Mouse (Mus musculus) myocyte (in vitro differentiated cells): ENCODE measurements around the gene Tjp2. TPM values are rescaled to one million over a fixed set of nuclear protein-coding genes. Genes with fewer than 3 reads are reported as not detected.

ENCODE experiments used
- H3K27me3 ChIP-seq: one replicate; pipeline ENCODE4 v1.6.1; 2011; ENCODE audit not compliant: control insufficient read depth, insufficient read depth, insufficient read length
- H3K36me3 ChIP-seq: one replicate; pipeline ENCODE4 v1.6.1; 2011; ENCODE audit not compliant: control insufficient read depth, insufficient read depth
- H3K4me2 ChIP-seq: one replicate; pipeline ENCODE4 v1.6.1; 2011; ENCODE audit warnings: low read depth, control low read depth
- H3K4me3 ChIP-seq: one replicate; pipeline ENCODE4 v1.5.1; 2011; ENCODE audit warnings: mild to moderate bottlenecking, control low read depth, moderate library complexity
- H3K79me2 ChIP-seq: one replicate; pipeline ENCODE4 v1.6.1; 2011; ENCODE audit not compliant: control insufficient read depth, insufficient read depth
- H3ac ChIP-seq: one replicate; pipeline ENCODE4 v1.6.1; 2011; ENCODE audit not compliant: control insufficient read depth, insufficient read length
- CEBPB ChIP-seq: IDR thresholded peaks from 2 replicates; pipeline ENCODE4 v1.6.1; 2011; ENCODE audit warnings: mild to moderate bottlenecking, moderate library complexity; ENCODE audit not compliant: poor library complexity, insufficient read depth, severe bottlenecking
- E2F4 ChIP-seq: IDR thresholded peaks from one replicate; pipeline ENCODE4 v1.6.1; 2011; ENCODE audit warnings: mild to moderate bottlenecking, control low read depth, moderate library complexity; ENCODE audit not compliant: insufficient read depth
- MAX ChIP-seq: IDR thresholded peaks from one replicate; pipeline ENCODE4 v1.6.1; 2011; ENCODE audit warnings: low read depth, mild to moderate bottlenecking, control low read depth
- MYOD1 ChIP-seq, 3 experiments: IDR thresholded peaks; one replicate each; pipeline ENCODE4 v1.6.1; 2011; ENCODE audit warnings: control low read depth in 2 of 3, low read depth in 2 of 3, mild to moderate bottlenecking in 2 of 3, moderate library complexity in 1 of 3; ENCODE audit not compliant: insufficient read length in 2 of 3, control insufficient read depth in 1 of 3
- MYOG ChIP-seq, 3 experiments: IDR thresholded peaks; one replicate each; pipeline ENCODE4 v1.6.1; 2011; ENCODE audit warnings: control low read depth in 2 of 3, low read depth in 2 of 3, mild to moderate bottlenecking in 2 of 3; ENCODE audit not compliant: insufficient read length in 2 of 3, control insufficient read depth in 1 of 3, insufficient read depth in 1 of 3
- POLR2A ChIP-seq: IDR thresholded peaks from one replicate; pipeline ENCODE4 v1.6.1; 2011; ENCODE audit warnings: low read depth, mild to moderate bottlenecking, control low read depth, moderate library complexity; ENCODE audit not compliant: insufficient read length
- POLR2AphosphoS2 ChIP-seq: IDR thresholded peaks from one replicate; pipeline ENCODE4 v1.6.1; 2011; ENCODE audit warnings: low read depth, control low read depth; ENCODE audit not compliant: insufficient read length
- REST ChIP-seq: IDR thresholded peaks from one replicate; pipeline ENCODE4 v1.6.1; 2011; ENCODE audit warnings: mild to moderate bottlenecking, control low read depth, moderate library complexity; ENCODE audit not compliant: insufficient read depth, insufficient read length
- SRF ChIP-seq: IDR thresholded peaks from one replicate; pipeline ENCODE4 v1.6.1; 2011; ENCODE audit warnings: low read depth; ENCODE audit not compliant: control insufficient read depth, insufficient read length
- TCF12 ChIP-seq: IDR thresholded peaks from one replicate; pipeline ENCODE4 v1.6.1; 2011; ENCODE audit warnings: mild to moderate bottlenecking, control low read depth; ENCODE audit not compliant: poor library complexity, insufficient read depth, severe bottlenecking
- TCF3 ChIP-seq: IDR thresholded peaks from one replicate; pipeline ENCODE4 v1.6.1; 2011; ENCODE audit warnings: low read depth, control low read depth; ENCODE audit not compliant: insufficient read length
- USF1 ChIP-seq: IDR thresholded peaks from one replicate; pipeline ENCODE4 v1.6.1; 2011; ENCODE audit warnings: low read depth, mild to moderate bottlenecking, control low read depth, moderate library complexity
- polyA plus RNA-seq: library from polyadenylated mRNA; unstranded; fragments of >200 nt; fragmentation: generic; extraction: Trizol; gene quantifications from one replicate; pipeline ENCODE4 v1.2.1, GENCODE M21; 2012; ENCODE audit warnings: missing spikeins

Gene Tjp2
- polyA plus RNA-seq, 1 experiment, result 5.2 TPM

DNA sequence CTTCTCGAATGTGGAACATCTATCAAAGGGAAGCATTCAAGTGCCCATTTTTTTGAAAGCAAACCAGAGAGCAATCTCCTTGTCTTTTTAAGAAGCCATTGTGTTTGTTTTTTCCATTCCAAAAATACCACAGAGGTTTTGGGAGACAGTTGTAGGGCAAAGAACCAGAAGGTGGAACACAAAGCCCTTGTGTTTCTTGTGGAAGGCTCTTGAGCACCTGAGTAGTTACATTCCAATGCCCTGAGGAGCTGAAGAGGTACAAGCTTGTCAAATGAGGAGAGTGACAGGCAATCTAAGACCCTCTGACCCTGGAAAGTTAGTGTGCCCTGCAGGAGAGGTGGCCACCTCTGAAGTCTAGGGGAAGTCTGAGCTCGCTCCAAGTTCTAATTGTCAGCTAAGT is 174.3 kb downstream of the Tjp2 start:
- Histone ChIP-seq H3K4me3 (no peak overlapping the region), H3K4me2 (no peak overlapping the region), H3K79me2 (no peaks in the 10 kb centered on the region), H3K27me3 (no peaks in the 10 kb centered on the region), H3ac (no peak overlapping the region), H3K36me3 (no peaks in the 10 kb centered on the region)
- TF ChIP-seq CEBPB, result no peak
- TF ChIP-seq E2F4, result no peak
- no peak for TF ChIP-seq TCF3
- no peak for TF ChIP-seq POLR2A
- no peak for TF ChIP-seq MYOD1 (IDR thresholded peaks at IDR 0.05; ENCODE audit: control insufficient read depth in 1 of 3, insufficient read length in 2 of 3, low read depth in 2 of 3)
- no peak for TF ChIP-seq MYOG (IDR thresholded peaks at IDR 0.05; ENCODE audit: control insufficient read depth in 1 of 3, insufficient read depth in 1 of 3, insufficient read length in 2 of 3, low read depth in 2 of 3)
- no peak for TF ChIP-seq REST
- TF ChIP-seq MAX, result no peak
- no peak for TF ChIP-seq TCF12
- TF ChIP-seq USF1, result no peak
- TF ChIP-seq SRF, result no peak
- TF ChIP-seq POLR2AphosphoS2, result no peak

DNA sequence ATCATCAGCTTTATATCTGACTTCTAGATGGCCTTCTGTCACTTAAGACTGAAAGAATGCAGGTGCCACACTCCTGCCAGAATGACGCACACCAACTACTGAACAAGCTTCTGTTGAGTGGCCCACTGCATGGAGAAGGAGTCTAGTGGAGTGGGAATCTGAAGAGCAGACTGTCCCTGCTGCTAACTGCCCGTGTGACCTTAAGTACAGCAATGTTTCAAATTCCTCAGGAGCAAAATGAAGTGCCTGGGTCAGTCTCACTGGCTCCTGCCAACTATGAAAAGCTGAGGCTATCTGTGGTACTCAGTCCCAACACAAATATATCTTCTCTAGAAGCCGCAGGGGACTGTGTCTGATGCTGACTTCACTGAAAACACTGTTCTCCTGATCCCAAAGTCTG is 175.5 kb downstream of the Tjp2 start:
- Histone ChIP-seq H3K36me3 (no peaks in the 10 kb centered on the region), H3K27me3 (no peaks in the 10 kb centered on the region), H3K4me3 (no peak overlapping the region), H3K4me2 (no peak overlapping the region), H3K79me2 (no peaks in the 10 kb centered on the region), H3ac (no peak overlapping the region)
- TF ChIP-seq USF1, result no peak
- TF ChIP-seq POLR2A, result no peak
- no peak for TF ChIP-seq E2F4
- no peak for TF ChIP-seq MYOG (IDR thresholded peaks at IDR 0.05; ENCODE audit: control insufficient read depth in 1 of 3, insufficient read depth in 1 of 3, insufficient read length in 2 of 3, low read depth in 2 of 3)
- TF ChIP-seq TCF3, result no peak
- no peak for TF ChIP-seq MAX
- no peak for TF ChIP-seq POLR2AphosphoS2
- TF ChIP-seq SRF, result no peak
- TF ChIP-seq MYOD1 (IDR thresholded peaks at IDR 0.05; ENCODE audit: control insufficient read depth in 1 of 3, insufficient read length in 2 of 3, low read depth in 2 of 3), result no peak
- no peak for TF ChIP-seq CEBPB
- no peak for TF ChIP-seq REST
- no peak for TF ChIP-seq TCF12

DNA sequence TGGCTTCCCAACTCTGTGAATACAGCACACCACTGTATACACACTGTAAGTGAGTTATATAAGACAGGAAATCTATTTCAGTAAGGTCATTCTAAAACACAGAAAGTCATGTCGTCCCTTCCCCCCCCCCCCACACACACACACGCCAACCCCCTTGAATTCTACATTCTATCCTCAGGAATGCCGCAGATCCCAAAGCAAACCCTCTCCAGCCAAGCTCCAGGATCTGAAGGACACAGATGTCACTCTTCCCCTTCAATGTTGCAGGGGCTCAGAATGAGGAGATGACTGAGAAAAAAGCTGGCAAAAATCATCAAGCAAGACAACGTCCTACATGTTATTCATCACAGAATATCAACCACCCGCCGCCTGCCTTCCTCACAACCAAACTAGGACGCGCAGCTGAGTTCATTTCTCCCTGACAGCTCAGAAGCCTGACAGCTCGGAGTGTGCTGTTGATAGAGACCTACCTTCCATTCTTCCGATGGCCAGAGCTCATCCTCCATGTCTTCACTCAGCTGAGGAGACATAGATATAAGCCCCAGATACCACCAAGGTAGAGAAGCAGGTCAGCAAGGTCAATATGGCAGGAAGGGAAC is 178.3 kb downstream of the Tjp2 start:
- Histone ChIP-seq H3K4me3 (no peak overlapping the region), H3K79me2 (no peaks in the 10 kb centered on the region), H3ac (no peak overlapping the region), H3K27me3 (no peaks in the 10 kb centered on the region), H3K4me2 (no peak overlapping the region), H3K36me3 (no peaks in the 10 kb centered on the region)
- TF ChIP-seq E2F4, result no peak
- TF ChIP-seq POLR2A, result no peak
- no peak for TF ChIP-seq MYOD1 (IDR thresholded peaks at IDR 0.05; ENCODE audit: control insufficient read depth in 1 of 3, insufficient read length in 2 of 3, low read depth in 2 of 3)
- no peak for TF ChIP-seq CEBPB
- TF ChIP-seq USF1, result no peak
- TF ChIP-seq MYOG (IDR thresholded peaks at IDR 0.05; ENCODE audit: control insufficient read depth in 1 of 3, insufficient read depth in 1 of 3, insufficient read length in 2 of 3, low read depth in 2 of 3), result no peak
- TF ChIP-seq TCF12, result no peak
- no peak for TF ChIP-seq MAX
- TF ChIP-seq SRF, result no peak

Other genes with a start within 250 kb of the Tjp2 start
- gene Fam189a2, start 194.0 kb downstream of the Tjp2 start, polyA plus RNA-seq, result 1.9 TPM
- 17.6 TPM for gene Fxn, start 55.6 kb upstream of the Tjp2 start, polyA plus RNA-seq